Mouse (Mus musculus) bone marrow, adult 2 months (tissue): ENCODE measurements at regions not wholly inside any gene's neighbourhood (a gene's known extent, or its start where the extent isn't known, plus 50 kb on each side); places are given as distances from the start of the nearest gene placed in this dataset.

Experiments used
- CTCF ChIP-seq: fragments of 200-500 bp; IDR thresholded peaks from 2 replicates; pipeline ENCODE4 v1.5.1; 2011; ENCODE audit warnings: low read length, control low read depth; ENCODE audit not compliant: control insufficient read depth, insufficient read depth
- POLR2A ChIP-seq: fragments of 200-500 bp; IDR thresholded peaks from 2 replicates; pipeline ENCODE4 v1.6.1; 2011; ENCODE audit warnings: low read depth, mild to moderate bottlenecking, control low read depth, low read length, borderline replicate concordance; ENCODE audit not compliant: control insufficient read depth

DNA sequence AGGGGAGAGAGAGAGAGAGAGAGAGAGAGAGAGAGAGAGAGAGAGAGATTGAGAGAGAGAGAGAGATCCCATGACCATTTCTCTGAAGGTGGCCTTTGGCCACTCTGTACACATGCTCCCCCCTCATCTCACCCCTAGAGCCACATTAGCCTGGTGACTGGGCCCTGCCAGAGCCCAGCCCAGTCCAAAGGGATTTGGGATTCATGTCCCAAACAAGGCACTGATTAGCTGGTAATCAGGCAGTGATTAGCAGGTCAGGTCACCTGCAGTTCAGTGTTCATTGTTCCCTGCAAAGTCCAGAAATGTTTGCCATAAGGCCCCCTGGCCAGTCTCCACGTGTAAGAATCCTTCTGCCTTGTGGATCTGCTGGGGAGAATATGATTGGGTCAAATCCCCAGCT is 124.1 kb upstream of the Maf start:
- TF ChIP-seq CTCF (no peak), POLR2A (no peak)
